Mouse (Mus musculus) lung, adult 2 months (tissue): Measurements from ENCODE around the gene Col16a1. TPM values are rescaled to one million over a fixed set of nuclear protein-coding genes. Genes with fewer than 3 reads are reported as not detected.

Experiments used
- DNase-seq: peaks from one replicate; pipeline ENCODE4 v3.0.0; 2022
- H3K4me1 ChIP-seq: fragments of 200-500 bp; 2 replicates; pipeline ENCODE4 v1.6.1; 2011; ENCODE audit warnings: low read length; ENCODE audit not compliant: control insufficient read depth, insufficient read depth
- H3K4me3 ChIP-seq: fragments of 200-500 bp; replicated peaks from 2 replicates; pipeline ENCODE3; 2011; ENCODE audit warnings: low read depth, mild to moderate bottlenecking, control low read depth, low read length; ENCODE audit errors: extremely low read depth
- CTCF ChIP-seq: fragments of 200-500 bp; IDR thresholded peaks from 2 replicates; pipeline ENCODE4 v1.5.1; 2011; ENCODE audit warnings: mild to moderate bottlenecking, low read length, control low read depth; ENCODE audit not compliant: insufficient read depth
- POLR2A ChIP-seq: fragments of 200-500 bp; IDR thresholded peaks from 2 replicates; pipeline ENCODE4 v1.6.1; 2011; ENCODE audit warnings: low read depth, mild to moderate bottlenecking, control low read depth, low read length, borderline replicate concordance; ENCODE audit errors: extremely low read depth
- WGBS: fragments of 180-500 bp; shearing (Covaris S2); methylation state at CpG from one replicate; pipeline ENCODE4 v1.1.7; 2018; 5-methylcytosine and 5-hydroxymethylcytosine counted together
- polyA plus RNA-seq: library from polyadenylated mRNA; depleted of rRNA; stranded (reverse); fragments of >200 nt; gene quantifications from 2 replicates; pipeline ENCODE4 v1.2.3, GENCODE M21; 2012; rRNA removed

Gene Col16a1
- 27.9 and 31.8 TPM in 2 replicates for polyA plus RNA-seq

DNA sequence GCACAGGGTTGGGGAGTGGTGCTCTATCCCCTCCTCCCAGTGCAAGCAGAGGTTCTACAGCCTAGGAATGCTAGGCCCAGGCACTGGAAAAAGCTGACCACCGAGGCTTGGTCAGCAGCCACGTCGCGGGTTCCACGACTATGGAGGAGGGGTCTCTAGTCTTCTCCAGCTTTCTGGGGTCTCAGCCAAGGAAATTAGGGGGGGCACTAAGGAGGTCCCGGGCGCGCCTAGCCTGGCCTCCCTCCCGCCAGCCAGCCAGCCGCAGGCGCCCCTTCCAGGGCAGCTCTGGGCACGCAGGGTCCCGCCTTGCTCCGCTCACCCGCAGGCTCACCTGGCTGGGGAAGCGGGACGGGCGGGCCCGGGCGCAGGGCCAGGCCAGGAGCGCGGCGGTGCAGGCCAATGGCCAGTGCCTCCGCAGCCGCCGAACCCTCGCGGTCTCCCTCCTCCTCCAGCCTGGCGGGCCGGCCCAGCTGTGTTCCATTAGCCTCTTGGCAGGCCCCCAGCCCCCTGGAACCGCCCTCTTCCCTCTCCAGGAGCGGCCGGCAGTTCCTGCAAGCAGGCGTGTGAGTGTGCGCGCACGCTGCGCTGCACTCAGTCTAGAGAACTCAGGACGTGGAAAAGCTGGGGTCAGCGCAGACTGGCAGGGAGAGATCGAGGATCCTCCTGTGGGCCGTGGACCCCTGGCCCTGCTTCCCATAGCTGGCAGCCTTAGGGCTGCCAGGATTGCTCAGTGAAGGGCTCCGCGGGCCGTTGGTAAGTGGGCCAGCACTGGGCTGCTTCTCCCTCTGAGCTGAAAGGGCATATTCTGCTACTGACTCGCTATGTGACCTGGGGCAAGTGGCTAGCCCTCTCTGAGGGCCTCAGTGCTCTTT is at the start of gene Col16a1:
Gene Col16a1, plus strand, starts transcription at position 510 of the 872 bp plus-strand sequence.
- 4% methylated on average over 42 of the region's 46 CpGs for WGBS
- TF ChIP-seq POLR2A (peak; percentile 31; the same call in 1 of the 2 replicates), CTCF (no peak)

DNA sequence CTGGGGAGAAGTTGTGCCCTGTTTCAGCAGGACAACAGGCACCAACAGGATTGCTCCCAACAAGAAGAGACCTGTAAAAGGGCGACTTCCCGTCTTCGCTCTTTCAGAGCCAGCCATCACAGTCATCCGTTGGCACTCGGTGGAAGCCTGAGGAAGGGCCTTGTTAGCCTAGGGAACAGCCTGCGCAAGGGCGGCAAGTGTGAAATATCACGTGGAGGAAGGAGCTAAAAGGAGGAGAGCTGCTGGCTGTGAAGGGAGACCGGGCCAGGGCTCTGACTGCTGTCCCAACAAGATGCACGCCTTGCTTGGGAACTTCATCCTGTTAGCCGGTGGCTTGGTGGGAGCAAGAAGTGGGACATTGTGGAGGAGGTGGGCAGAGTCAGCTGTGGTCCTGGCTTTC is 49.5 kb upstream of the Col16a1 start:
- DNase-seq = no peak
- 54% methylated on average over 11 of the region's 11 CpGs for WGBS
- no peak overlapping the region for H3K4me3 ChIP-seq
- TF ChIP-seq POLR2A (no peak), CTCF (no peak)
- no peaks in the 10 kb centered on the region for H3K4me1 ChIP-seq

More for the DNA sequence above, at the start of gene Col16a1:
- Histone ChIP-seq H3K4me3 (peak within 1 kb of the TSS; percentile 52), H3K4me1 (peaks cover 6% of the 10 kb centered on the region)
- DNase-seq = peak; percentile 82

DNA sequence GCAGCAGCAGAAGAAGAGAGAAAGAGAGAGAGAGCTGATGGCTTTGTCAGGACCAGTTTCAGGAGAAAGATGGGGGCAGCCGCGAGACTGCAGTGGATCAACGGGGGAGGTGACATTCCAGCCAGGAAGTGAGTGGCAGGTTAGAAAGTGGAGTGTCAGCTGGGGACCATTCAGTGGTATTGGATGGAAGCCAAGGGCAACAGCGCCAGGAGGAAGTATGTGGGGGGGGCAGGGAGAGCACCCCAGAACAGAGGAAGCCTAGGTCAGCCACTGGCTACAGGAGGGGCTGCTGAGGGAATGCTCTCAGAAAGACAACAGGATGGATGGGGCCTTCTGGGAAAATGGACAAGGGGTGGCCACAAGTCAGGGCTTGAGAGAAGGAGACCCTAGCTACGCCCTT is 45.9 kb upstream of the Col16a1 start:
- Histone ChIP-seq H3K4me1 (no peaks in the 10 kb centered on the region), H3K4me3 (no peak overlapping the region)
- 21% methylated on average over 5 of the region's 5 CpGs for WGBS
- no peak for DNase-seq
- TF ChIP-seq CTCF (no peak), POLR2A (no peak)

DNA sequence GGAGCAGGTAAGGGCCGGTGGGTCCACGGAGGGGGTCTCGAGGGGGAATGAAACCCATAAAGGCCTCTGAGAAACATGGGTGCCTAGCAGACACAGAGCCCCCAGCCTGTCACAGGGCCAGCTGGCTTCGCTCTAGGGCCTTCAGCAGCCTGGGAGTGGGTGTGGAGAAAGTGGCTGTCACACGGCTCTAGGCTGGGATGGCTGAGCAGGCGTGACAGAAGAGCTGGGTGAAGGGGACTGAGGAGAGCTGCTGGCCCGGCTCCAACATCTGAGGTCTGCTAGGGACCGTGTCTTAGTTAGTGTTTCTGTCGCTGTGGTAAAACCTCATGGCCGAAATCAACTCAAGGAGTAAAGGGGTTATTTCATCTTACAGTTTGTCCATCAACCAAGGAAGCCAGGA is 45.5 kb upstream of the Col16a1 start:
- no peaks in the 10 kb centered on the region for H3K4me1 ChIP-seq
- WGBS = 52% methylated on average over 10 of the region's 10 CpGs
- no peak for DNase-seq
- no peak for TF ChIP-seq CTCF
- no peak for TF ChIP-seq POLR2A
- H3K4me3 ChIP-seq = no peak overlapping the region

DNA sequence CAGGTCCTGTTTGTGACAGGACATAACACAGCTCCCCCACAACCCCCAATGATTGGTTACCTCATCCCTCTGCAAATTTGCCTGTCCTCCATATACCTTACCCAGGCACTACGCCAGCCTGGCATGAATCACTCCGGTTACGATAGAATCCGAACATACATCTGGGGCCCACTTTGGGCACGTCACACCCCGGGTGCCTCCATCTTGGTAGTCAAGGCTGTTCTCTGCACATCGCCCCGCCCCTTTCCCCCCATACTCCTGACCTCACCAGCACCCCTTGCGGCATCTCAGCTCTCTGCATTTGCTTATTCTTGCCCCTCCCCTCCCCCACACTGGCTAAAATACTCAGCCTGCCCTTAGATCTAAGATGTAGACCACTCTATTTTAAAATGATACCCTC is 42.0 kb upstream of the Col16a1 start:
- WGBS = 64% methylated on average over 9 of the region's 9 CpGs
- no peak for TF ChIP-seq CTCF
- TF ChIP-seq POLR2A = no peak
- H3K4me1 ChIP-seq = no peaks in the 10 kb centered on the region
- DNase-seq = no peak
- H3K4me3 ChIP-seq = no peak overlapping the region

DNA sequence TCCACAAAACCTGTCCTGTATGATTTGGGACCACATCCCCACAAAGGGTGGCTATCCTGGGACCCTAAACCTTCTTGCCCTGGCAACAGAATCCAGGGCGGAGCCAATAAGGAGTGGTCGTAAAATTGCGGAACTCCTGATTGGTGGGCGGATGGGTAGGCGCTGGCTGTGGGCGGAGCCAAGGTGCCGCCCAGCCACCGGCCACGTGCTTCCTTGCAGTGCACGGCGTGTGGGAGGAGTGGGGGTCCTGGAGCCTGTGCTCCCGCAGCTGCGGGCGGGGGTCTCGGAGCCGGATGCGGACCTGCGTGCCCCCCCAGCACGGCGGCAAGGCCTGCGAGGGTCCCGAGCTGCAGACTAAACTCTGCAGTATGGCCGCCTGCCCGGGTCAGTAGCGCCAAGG is 41.1 kb upstream of the Col16a1 start:
- Histone ChIP-seq H3K4me3 (no peak overlapping the region), H3K4me1 (no peaks in the 10 kb centered on the region)
- no peak for DNase-seq
- WGBS = 9% methylated on average over 25 of the region's 25 CpGs
- TF ChIP-seq POLR2A (no peak), CTCF (no peak)

GRCm38 (mm10) chr4:130009043-130009442 is 38.6 kb upstream of the Col16a1 start:
- TF ChIP-seq CTCF = no peak
- TF ChIP-seq POLR2A = no peak
- 71% methylated on average over 14 of the region's 14 CpGs for WGBS
- Histone ChIP-seq H3K4me1 (no peaks in the 10 kb centered on the region), H3K4me3 (no peak overlapping the region)
- DNase-seq = no peak

DNA sequence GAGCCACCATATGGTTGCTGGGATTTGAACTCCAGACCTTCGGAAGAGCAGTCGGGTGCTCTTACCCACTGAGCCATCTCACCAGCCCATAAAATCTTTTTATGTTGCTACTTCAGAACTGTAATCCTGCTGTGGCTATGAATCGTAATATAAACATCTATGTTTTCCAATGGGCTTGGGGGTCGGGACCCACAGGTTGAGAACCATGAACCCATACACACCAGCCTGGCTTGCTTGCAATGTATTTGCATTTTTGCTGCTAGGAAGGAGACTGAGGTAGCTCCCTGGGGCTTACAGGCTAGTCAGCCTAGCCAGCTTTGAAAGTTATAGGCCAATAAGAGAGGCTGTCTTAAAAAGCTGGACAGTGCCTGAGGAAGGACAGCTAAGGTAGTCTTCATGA is 36.9 kb upstream of the Col16a1 start:
- TF ChIP-seq POLR2A (no peak), CTCF (no peak)
- DNase-seq = no peak
- no peaks in the 10 kb centered on the region for H3K4me1 ChIP-seq
- H3K4me3 ChIP-seq = no peak overlapping the region
- WGBS = 92% methylated on average over 4 of the region's 4 CpGs

GRCm38 (mm10) chr4:130012234-130012633 is 35.4 kb upstream of the Col16a1 start:
- TF ChIP-seq CTCF = no peak
- no peak for TF ChIP-seq POLR2A
- Histone ChIP-seq H3K4me1 (no peaks in the 10 kb centered on the region), H3K4me3 (no peak overlapping the region)
- DNase-seq = no peak
- 67% methylated on average over 6 of the region's 6 CpGs for WGBS

GRCm38 (mm10) chr4:130013111-130013510 is 34.5 kb upstream of the Col16a1 start:
- no peaks in the 10 kb centered on the region for H3K4me1 ChIP-seq

More at GRCm38 (mm10) chr4:130013111-130013510, 34.5 kb upstream of the Col16a1 start:
- no peak for DNase-seq
- H3K4me3 ChIP-seq = no peak overlapping the region
- 64% methylated on average over 10 of the region's 10 CpGs for WGBS
- TF ChIP-seq CTCF = no peak
- TF ChIP-seq POLR2A = no peak
